Mouse (Mus musculus): Measurements from ENCODE around the gene Olfr10. TPM values are rescaled to one million over a fixed set of nuclear protein-coding genes. Genes with fewer than 3 reads are reported as not detected.

The Olfr10 gene
- polyA plus RNA-seq (2012; rRNA removed): not detected in 2 replicates

GRCm38 (mm10) chr11:49304441-49304840, at the start of gene Olfr10:
Gene Olfr10, plus strand, starts transcription at chr11:49304741.

DNA sequence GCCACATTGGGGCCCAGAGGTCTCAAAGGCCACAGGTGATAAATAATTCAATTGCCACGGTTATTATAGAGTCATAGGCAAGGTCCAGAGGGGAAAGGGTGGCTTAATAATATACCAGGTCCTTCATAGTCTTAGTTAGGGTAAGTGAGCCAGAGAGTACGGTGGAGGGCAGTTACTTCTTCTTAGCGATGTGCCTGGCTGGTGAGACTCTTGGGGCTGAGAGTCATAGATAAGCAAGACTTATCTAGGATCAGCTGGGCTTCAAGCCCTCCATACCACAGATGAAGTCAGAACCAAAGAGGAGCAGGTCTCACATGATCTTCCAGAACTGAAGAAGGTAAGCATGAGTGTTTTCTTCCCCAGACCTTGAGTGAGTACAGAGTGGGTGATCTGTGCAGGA, 26.3 kb upstream of the Olfr10 start, which contains the start of gene Olfr1393:
TSS of gene Olfr1393 (plus strand) at position 83 of the 400 bp plus-strand sequence.

GRCm38 (mm10) chr11:49284982-49285381, 19.6 kb upstream of the Olfr10 start, which contains the start of gene Olfr1392:
Gene Olfr1392, plus strand, starts transcription at chr11:49285282.

DNA sequence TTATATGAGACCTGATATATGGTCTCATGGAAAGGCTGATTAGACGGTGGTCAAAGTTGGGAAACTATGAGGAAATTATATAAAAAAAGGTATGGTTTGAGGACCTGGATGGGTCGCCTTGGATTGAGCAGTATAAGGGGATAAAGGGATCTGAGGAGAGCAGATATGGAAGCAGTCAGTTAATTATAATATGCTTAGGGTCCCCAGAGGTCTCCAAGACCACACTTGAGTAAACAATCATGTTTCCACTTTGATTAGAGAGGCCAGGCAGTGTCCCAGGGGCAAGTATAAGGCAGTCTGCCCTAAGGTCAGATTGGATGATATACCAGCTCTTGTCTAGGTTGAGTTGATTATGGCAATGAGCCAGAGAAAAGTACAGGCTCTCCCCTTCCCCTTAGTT, 17.9 kb downstream of the Olfr10 start, which contains the start of gene Olfr1391:
TSS of gene Olfr1391 (plus strand) at position 301 of the 400 bp plus-strand sequence.

GRCm38 (mm10) chr11:49334888-49335287, 30.3 kb downstream of the Olfr10 start, which contains the start of gene Olfr1390:
Gene Olfr1390, plus strand, starts transcription at chr11:49335188.

Other genes with a start within 250 kb of the Olfr10 start
- gene Tgtp2, start 240.5 kb upstream of the Olfr10 start, polyA plus RNA-seq (2012; rRNA removed): 0.33 and 0.53 TPM in 2 replicates
- gene Ifi47, start 228.2 kb upstream of the Olfr10 start, polyA plus RNA-seq (2012; rRNA removed): 3.7 and 4.6 TPM in 2 replicates
- 0.02 TPM in 1 of 2 replicates, not detected in the other for gene Olfr1396, start 189.9 kb upstream of the Olfr10 start, polyA plus RNA-seq (2012; rRNA removed)
- gene Olfr1395, start 162.5 kb upstream of the Olfr10 start, polyA plus RNA-seq (2012; rRNA removed): not detected in 2 replicates
- gene Olfr1394, start 150.4 kb upstream of the Olfr10 start, polyA plus RNA-seq (2012; rRNA removed): not detected in 2 replicates
- gene Btnl9, start 117.6 kb upstream of the Olfr10 start, polyA plus RNA-seq (2012; rRNA removed): 0.63 and 0.68 TPM in 2 replicates
- 5.8 and 6.9 TPM in 2 replicates for gene Zfp62, start 101.4 kb upstream of the Olfr10 start, polyA plus RNA-seq (2012; rRNA removed)
- gene Mgat1, start 60.5 kb upstream of the Olfr10 start, polyA plus RNA-seq (2012; rRNA removed): 22.4 and 25.0 TPM in 2 replicates
- 0.05 TPM in 2 replicates for gene Olfr1393, start 26.4 kb upstream of the Olfr10 start, polyA plus RNA-seq (2012; rRNA removed)
- gene Olfr1392, start 19.5 kb upstream of the Olfr10 start, polyA plus RNA-seq (2012; rRNA removed): 0.01 TPM in 2 replicates
- gene Olfr1391, start 18.0 kb downstream of the Olfr10 start, polyA plus RNA-seq (2012; rRNA removed): not detected in 2 replicates
- not detected in 2 replicates for gene Olfr1390, start 30.4 kb downstream of the Olfr10 start, polyA plus RNA-seq (2012; rRNA removed)
- not detected in 2 replicates for gene Olfr1389, start 118.3 kb downstream of the Olfr10 start, polyA plus RNA-seq (2012; rRNA removed)
- 0.14 TPM in 2 replicates for gene Olfr1388, start 131.9 kb downstream of the Olfr10 start, polyA plus RNA-seq (2012; rRNA removed)
- gene Olfr1387, start 150.6 kb downstream of the Olfr10 start, polyA plus RNA-seq (2012; rRNA removed): not detected in 2 replicates
- not detected in 2 replicates for gene Olfr1386, start 160.3 kb downstream of the Olfr10 start, polyA plus RNA-seq (2012; rRNA removed)
- gene Olfr1385, start 184.3 kb downstream of the Olfr10 start, polyA plus RNA-seq (2012; rRNA removed): not detected in 2 replicates
- gene Olfr1384, start 202.0 kb downstream of the Olfr10 start, polyA plus RNA-seq (2012; rRNA removed): not detected in 2 replicates
- gene Olfr1383, start 214.9 kb downstream of the Olfr10 start, polyA plus RNA-seq (2012; rRNA removed): not detected in 2 replicates
- gene Olfr1382, start 223.5 kb downstream of the Olfr10 start, polyA plus RNA-seq (2012; rRNA removed): not detected in 2 replicates
- not detected in 2 replicates for gene Olfr1381, start 238.7 kb downstream of the Olfr10 start, polyA plus RNA-seq (2012; rRNA removed)

Data from liver, embryonic 14 days (tissue).